Comparison of ENCODE assay signal across 23 mouse cellular contexts in genomic region chr17:12664156-12664555, GRCm38 (mm10). TPM values are rescaled to one million over a fixed set of nuclear protein-coding genes. Genes with fewer than 3 reads are reported as not detected.
DNase-seq lines count a peak whose midpoint lies in the region; ATAC-seq and TF ChIP-seq lines count a peak whose summit lies in the region.
"Had no signal": no experiment of that assay in that cellular context is flagged by ENCODE, and none has a peak within 500 bp of the region (broad histone marks: within the 10 kb centered on the region; RNA-seq: fewer than 3 reads in every experiment).

No protein-coding gene starts in this region.

- no peaks in the 10 kb centered on the region for H3K36me3 ChIP-seq in heart, postnatal 0 days (replicated peaks; ENCODE audit: control insufficient read depth, insufficient read depth, low read length)
- H3K36me3 ChIP-seq in midbrain, embryonic 13.5 days, result no peaks in the 10 kb centered on the region
- H3K36me3 ChIP-seq in midbrain, postnatal 0 days (ENCODE audit: insufficient read depth, low read length), result no peaks in the 10 kb centered on the region
- H3K36me3 ChIP-seq: embryonic facial prominence, embryonic 13.5 days; hindbrain, embryonic 15.5 days; kidney, embryonic 15.5 days; limb, embryonic 10.5 days; neural tube, embryonic 13.5 days had no signal

- DNase-seq in heart, postnatal 0 days (ENCODE audit: low spot score), result no peak
- no peak for DNase-seq in heart, postnatal 4 days
- no peak for DNase-seq in midbrain, postnatal 0 days (ENCODE audit: low spot score)
- DNase-seq in cerebellum, adult 18-20 months, result peak; percentile 66 to 75
- DNase-seq in lung, adult 18-20 months, result no peak
- DNase-seq in spleen, postnatal 4 days (ENCODE audit: low spot score in 2 of 2), result no peak
- DNase-seq in gastrocnemius, postnatal 4 days (ENCODE audit: low spot score in 2 of 2), result no peak
- DNase-seq: gastrocnemius, postnatal 10 days; lung, postnatal 14 days; right cerebral cortex, postnatal 4 days; thymus, adult 18-20 months had no signal

- peaks cover 15% of the 10 kb centered on the region for H3K4me1 ChIP-seq in heart, postnatal 0 days (ENCODE audit: control insufficient read depth, insufficient read depth)
- no peaks in the 10 kb centered on the region for H3K4me1 ChIP-seq in midbrain, embryonic 13.5 days (replicated peaks)
- H3K4me1 ChIP-seq in midbrain, postnatal 0 days (ENCODE audit: insufficient read depth, low read length), result no peaks in the 10 kb centered on the region
- H3K4me1 ChIP-seq: hindbrain, embryonic 15.5 days had no signal

- no peaks in the 10 kb centered on the region for H3K27me3 ChIP-seq in heart, postnatal 0 days (ENCODE audit: control insufficient read depth, insufficient read depth, low read length)
- H3K27me3 ChIP-seq in midbrain, embryonic 13.5 days, result no peaks in the 10 kb centered on the region
- no peaks in the 10 kb centered on the region for H3K27me3 ChIP-seq in midbrain, postnatal 0 days (ENCODE audit: insufficient read depth, low read length)
- H3K27me3 ChIP-seq: hindbrain, embryonic 15.5 days; kidney, embryonic 15.5 days; neural tube, embryonic 13.5 days had no signal

- no peak overlapping the region for H3K4me3 ChIP-seq in heart, postnatal 0 days (ENCODE audit: low read depth, low read length)
- no peak overlapping the region for H3K4me3 ChIP-seq in midbrain, embryonic 13.5 days (replicated peaks)
- no peak overlapping the region for H3K4me3 ChIP-seq in midbrain, postnatal 0 days (ENCODE audit: low read depth, low read length)
- H3K4me3 ChIP-seq: embryonic facial prominence, embryonic 13.5 days; hindbrain, embryonic 15.5 days; kidney, embryonic 15.5 days; limb, embryonic 10.5 days; neural tube, embryonic 13.5 days had no signal

- 66% methylated on average over 8 of the region's 8 CpGs for WGBS in heart, postnatal 0 days
- 74% methylated on average over 8 of the region's 8 CpGs for WGBS in midbrain, embryonic 13.5 days
- WGBS in midbrain, postnatal 0 days, result 85% methylated on average over 8 of the region's 8 CpGs

- H3K9me3 ChIP-seq in heart, postnatal 0 days (replicated peaks; ENCODE audit: control insufficient read depth, low read length), result no peaks in the 10 kb centered on the region
- no peaks in the 10 kb centered on the region for H3K9me3 ChIP-seq in midbrain, embryonic 13.5 days
- H3K9me3 ChIP-seq in midbrain, postnatal 0 days (ENCODE audit: low read length), result no peaks in the 10 kb centered on the region
- H3K9me3 ChIP-seq: embryonic facial prominence, embryonic 13.5 days; hindbrain, embryonic 15.5 days; kidney, embryonic 15.5 days; limb, embryonic 10.5 days; neural tube, embryonic 13.5 days had no signal

- no peak for TF ChIP-seq EP300 in heart, postnatal 0 days (IDR thresholded peaks at IDR 0.05; ENCODE audit: low read depth)

- H3K4me2 ChIP-seq in heart, postnatal 0 days (ENCODE audit: low read depth, low read length), result no peak overlapping the region
- no peak overlapping the region for H3K4me2 ChIP-seq in midbrain, embryonic 13.5 days (replicated peaks)
- no peak overlapping the region for H3K4me2 ChIP-seq in midbrain, postnatal 0 days (ENCODE audit: low read depth, low read length, poor library complexity, severe bottlenecking)
- H3K4me2 ChIP-seq: embryonic facial prominence, embryonic 13.5 days; hindbrain, embryonic 15.5 days; kidney, embryonic 15.5 days; neural tube, embryonic 13.5 days had no signal

- 0 out of 2 replicates have a peak overlapping the region, but pooled peaks have one; percentile 6 for H3K27ac ChIP-seq in heart, postnatal 0 days (ENCODE audit: low read depth)
- H3K27ac ChIP-seq in midbrain, embryonic 13.5 days, result no peak overlapping the region
- H3K27ac ChIP-seq in midbrain, postnatal 0 days (ENCODE audit: low read depth, low read length), result no peak overlapping the region
- H3K27ac ChIP-seq: embryonic facial prominence, embryonic 13.5 days; hindbrain, embryonic 15.5 days; kidney, embryonic 15.5 days; liver, embryonic 14.5 days; neural tube, embryonic 13.5 days had no signal

- ATAC-seq in heart, postnatal 0 days (ENCODE audit: insufficient read depth, low read depth), result peak; percentile 44; the same call in 1 of the 2 replicates
- ATAC-seq in midbrain, embryonic 13.5 days, result no peak
- no peak for ATAC-seq in midbrain, postnatal 0 days (ENCODE audit: low FRiP score)

- H3K9ac ChIP-seq in heart, postnatal 0 days (replicated peaks; ENCODE audit: low read depth, low read length), result no peak overlapping the region
- 0 out of 2 replicates have a peak overlapping the region, but pooled peaks have one; percentile 32 for H3K9ac ChIP-seq in midbrain, embryonic 13.5 days (replicated peaks)
- no peak overlapping the region for H3K9ac ChIP-seq in midbrain, postnatal 0 days (replicated peaks; ENCODE audit: low read length, poor library complexity, severe bottlenecking)
- H3K9ac ChIP-seq: embryonic facial prominence, embryonic 13.5 days; hindbrain, embryonic 15.5 days; kidney, embryonic 15.5 days; liver, embryonic 14.5 days; neural tube, embryonic 13.5 days had no signal

- no peak for TF ChIP-seq CTCF in heart, postnatal 0 days (IDR thresholded peaks at IDR 0.05; ENCODE audit: low read depth)
- no peak for TF ChIP-seq CTCF in midbrain, postnatal 0 days (IDR thresholded peaks at IDR 0.05)

RNA-seq across cellular contexts. Expression of gene Slc22a1, which starts 11.5 kb away (rescaled TPM):
- not detected in 2 replicates for total RNA-seq in heart, postnatal 0 days (2014; rRNA removed; ENCODE audit: low replicate concordance)
- polyA plus RNA-seq in heart, postnatal 0 days (2015; fragmentation: Nextera tagmentation; extraction: Ambion mirVana), result 33.5 and 42.8 TPM in 2 replicates
- 10 to 100 TPM; 10.3 to 13.9 TPM for total RNA-seq in heart, postnatal 4 days (2021)
- polyA plus RNA-seq in midbrain, embryonic 13.5 days (2015; fragmentation: Nextera tagmentation; extraction: Ambion mirVana), result not detected in 2 replicates
- total RNA-seq in midbrain, postnatal 0 days (2014; rRNA removed), result not detected in 2 replicates
- not detected in 2 replicates for polyA plus RNA-seq in midbrain, postnatal 0 days (2015; fragmentation: Nextera tagmentation; extraction: Ambion mirVana)
- not detected for total RNA-seq in gastrocnemius, postnatal 4 days (2021)
- total RNA-seq: common myeloid progenitor, adult 5-6 weeks; gastrocnemius, postnatal 10 days; layer of hippocampus, postnatal 25 days; megakaryocyte-erythroid progenitor cell, adult 5-6 weeks; monocyte, adult 5-6 weeks had no signal
- polyA plus RNA-seq: C2C12; hindbrain, embryonic 15.5 days; limb, embryonic 10.5 days; neural tube, embryonic 13.5 days had no signal

Comparison
In these comparisons a context has a peak if more than half of its experiments do, and no peak if none do; other contexts are left out.
1. RNA of gene Slc22a1, which starts 11.5 kb away (total RNA-seq): 10.3 to 13.9 TPM in heart, postnatal 4 days; not detected in gastrocnemius, postnatal 4 days, not detected in heart, postnatal 0 days and not detected in midbrain, postnatal 0 days; every median in the first group is over 4 times any median in the second.
2. DNase-seq: peak in cerebellum, adult 18-20 months (2 of 2); none in heart, postnatal 0 days (single experiment), heart, postnatal 4 days (single experiment), midbrain, postnatal 0 days (single experiment), lung, adult 18-20 months (0 of 2), spleen, postnatal 4 days (0 of 2) and gastrocnemius, postnatal 4 days (0 of 2).